Mouse (Mus musculus): Measurements from ENCODE around the gene Hlf. TPM values are rescaled to one million over a fixed set of nuclear protein-coding genes. Genes with fewer than 3 reads are reported as not detected.
A peak's percentile ranks its signal among the peaks of the same experiment; 100 is the strongest.

Hlf gene
- polyA plus RNA-seq, 1 experiment from 2014 or later = 1.9 TPM

DNA sequence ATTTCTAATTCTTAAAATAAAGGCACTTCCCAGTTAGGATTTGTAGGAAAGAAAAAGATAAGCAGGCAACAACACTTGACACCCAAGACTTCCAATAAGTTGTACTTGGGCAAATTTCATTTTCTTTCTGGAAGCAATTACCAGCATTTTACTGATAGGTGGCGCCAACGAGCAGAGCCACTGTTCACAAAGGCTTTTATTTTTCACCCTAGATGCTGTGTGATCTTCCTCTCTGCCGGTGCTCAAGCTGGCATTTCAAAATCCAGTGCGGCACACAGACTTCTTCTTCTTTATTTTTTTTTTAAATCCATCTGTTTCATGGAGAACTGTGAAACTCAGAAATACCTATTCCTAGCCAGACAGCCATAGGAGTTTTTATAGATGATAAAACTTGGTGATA is 73.2 kb downstream of the Hlf start:
- Histone ChIP-seq H3K4me1 (replicated peaks) (no peaks in the 10 kb centered on the region), H3K27ac (no peak overlapping the region), H3K27me3 (ENCODE audit: insufficient read depth, poor library complexity, severe bottlenecking) (no peaks in the 10 kb centered on the region), H3K4me3 (no peak overlapping the region), H3K36me3 (no peaks in the 10 kb centered on the region), H3K9me3 (no peaks in the 10 kb centered on the region)
- DNase-seq (ENCODE audit: low spot score) = peak; percentile 40
- 25% methylated on average over 4 of the region's 4 CpGs for WGBS

DNA sequence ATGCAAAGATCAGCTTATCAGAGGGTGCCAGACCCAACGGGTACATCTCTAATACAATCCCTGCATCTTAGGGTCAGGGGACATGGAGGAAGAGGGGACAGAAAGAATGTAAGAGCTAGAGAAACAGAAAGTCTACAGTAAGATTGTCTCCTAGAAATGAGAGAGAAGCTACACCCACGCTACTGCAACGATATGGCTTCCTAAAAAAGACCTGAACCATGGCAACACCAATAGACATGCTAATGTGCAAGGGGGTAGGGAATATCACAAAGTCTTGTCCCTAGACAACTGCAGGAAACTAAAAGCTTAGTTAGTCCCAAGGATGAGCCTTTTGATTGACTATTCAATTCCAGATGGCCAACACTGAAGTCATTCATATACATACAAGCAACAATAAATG is 76.1 kb downstream of the Hlf start:
- DNase-seq (ENCODE audit: low spot score) = no peak
- Histone ChIP-seq H3K27me3 (ENCODE audit: insufficient read depth, poor library complexity, severe bottlenecking) (no peaks in the 10 kb centered on the region), H3K4me3 (no peak overlapping the region), H3K36me3 (no peaks in the 10 kb centered on the region), H3K27ac (no peak overlapping the region), H3K4me1 (replicated peaks) (no peaks in the 10 kb centered on the region), H3K9me3 (no peaks in the 10 kb centered on the region; the same call in 1 of the 2 replicates)
- WGBS = 82% methylated on average over 3 of the region's 3 CpGs

DNA sequence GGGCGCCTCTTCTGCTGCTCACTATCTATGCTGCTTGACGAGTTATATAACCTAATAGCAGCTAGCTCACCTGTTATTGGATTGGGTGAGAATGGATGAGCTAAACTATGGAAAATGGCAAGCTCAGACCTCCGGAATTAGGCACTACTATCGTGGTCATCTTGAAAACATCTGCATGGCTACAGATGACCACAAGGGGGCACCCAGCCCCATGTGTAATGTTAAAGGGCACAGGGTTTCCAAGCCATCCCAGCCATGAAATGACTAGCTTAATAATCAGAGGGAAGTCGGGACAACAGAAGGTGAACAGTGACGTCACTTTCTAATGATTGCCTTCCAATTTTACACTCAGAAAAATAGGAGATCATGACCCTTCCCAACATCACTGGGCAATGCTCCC is 83.7 kb downstream of the Hlf start:
- Histone ChIP-seq H3K27ac (no peak overlapping the region), H3K9me3 (no peaks in the 10 kb centered on the region; the same call in 1 of the 2 replicates), H3K4me3 (no peak overlapping the region), H3K36me3 (no peaks in the 10 kb centered on the region), H3K4me1 (replicated peaks) (no peaks in the 10 kb centered on the region), H3K27me3 (ENCODE audit: insufficient read depth, poor library complexity, severe bottlenecking) (no peaks in the 10 kb centered on the region)
- DNase-seq (ENCODE audit: low spot score) = peak; percentile 54
- 76% methylated on average over 6 of the region's 6 CpGs for WGBS

DNA sequence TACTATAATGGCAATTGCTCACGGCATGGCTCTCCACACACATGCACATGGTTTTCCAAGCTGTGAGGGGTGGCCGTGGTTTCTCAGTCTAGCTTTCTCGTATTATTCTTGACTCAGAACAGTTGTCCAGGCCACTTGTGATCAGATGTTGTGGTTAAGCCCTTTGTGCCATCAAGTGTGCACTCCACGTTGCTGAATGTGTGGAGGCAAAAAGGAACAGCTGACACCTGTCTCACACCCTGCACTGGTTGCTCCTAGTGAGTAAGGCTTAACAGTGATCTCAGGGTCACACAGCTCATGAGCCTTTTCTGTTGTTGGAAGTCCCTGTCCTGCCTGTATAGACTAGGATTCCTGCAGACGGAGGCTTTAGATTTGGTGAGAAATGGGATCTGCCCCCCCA is 84.6 kb downstream of the Hlf start:
- DNase-seq (ENCODE audit: low spot score) = no peak
- whole genome bisulfite sequencing = 95% methylated on average over 5 of the region's 5 CpGs
- Histone ChIP-seq H3K4me3 (no peak overlapping the region), H3K9me3 (no peaks in the 10 kb centered on the region; the same call in 1 of the 2 replicates), H3K36me3 (no peaks in the 10 kb centered on the region), H3K27me3 (ENCODE audit: insufficient read depth, poor library complexity, severe bottlenecking) (no peaks in the 10 kb centered on the region), H3K27ac (no peak overlapping the region), H3K4me1 (replicated peaks) (no peaks in the 10 kb centered on the region)

DNA sequence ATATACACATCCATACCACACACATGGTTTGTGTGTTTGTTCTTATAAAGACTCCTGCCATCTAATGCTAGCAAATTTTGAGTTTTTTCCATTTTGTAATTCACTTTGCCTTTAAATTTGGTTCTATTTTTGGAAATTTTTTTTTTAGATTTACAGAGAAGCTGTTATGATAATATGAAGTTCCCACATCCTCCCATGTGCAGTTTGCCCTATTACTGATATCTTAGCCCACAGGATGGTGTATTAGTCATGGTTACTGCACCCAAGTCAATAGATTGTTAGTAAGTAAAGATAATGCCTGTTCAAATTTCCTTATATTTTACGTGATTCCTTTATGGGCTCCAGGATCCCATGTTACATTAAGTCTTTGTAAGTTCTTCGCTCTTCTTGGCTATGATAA is 96.1 kb downstream of the Hlf start:
- Histone ChIP-seq H3K27ac (no peak overlapping the region), H3K27me3 (ENCODE audit: insufficient read depth, poor library complexity, severe bottlenecking) (no peaks in the 10 kb centered on the region), H3K9me3 (no peaks in the 10 kb centered on the region), H3K36me3 (no peaks in the 10 kb centered on the region), H3K4me3 (no peak overlapping the region), H3K4me1 (replicated peaks) (no peaks in the 10 kb centered on the region)
- WGBS = 90% methylated on average over 2 of the region's 2 CpGs
- no peak for DNase-seq (ENCODE audit: low spot score)

DNA sequence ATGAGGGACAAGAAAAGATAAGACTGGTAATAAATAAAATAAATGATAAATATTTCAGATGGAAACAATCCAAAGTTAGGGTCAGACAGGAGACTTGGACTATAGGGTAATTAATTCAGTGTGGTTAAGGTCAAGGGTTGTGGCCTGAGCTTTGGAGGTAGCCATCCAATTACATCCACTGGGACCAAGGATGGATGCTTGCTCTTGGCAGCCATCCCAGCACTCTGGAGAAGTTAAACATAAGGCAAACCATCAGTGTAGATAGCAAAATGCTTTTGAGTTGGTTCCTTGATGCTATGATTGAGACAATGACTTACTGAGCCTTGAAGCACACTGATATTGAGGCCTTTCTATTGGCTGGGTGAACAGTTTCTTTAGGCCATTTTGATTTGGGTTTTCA is 97.9 kb downstream of the Hlf start:
- H3K27me3 ChIP-seq (ENCODE audit: insufficient read depth, poor library complexity, severe bottlenecking) = no peaks in the 10 kb centered on the region
- H3K27ac ChIP-seq = no peak overlapping the region
- no peak overlapping the region for H3K4me3 ChIP-seq
- H3K36me3 ChIP-seq = no peaks in the 10 kb centered on the region
- H3K4me1 ChIP-seq (replicated peaks) = no peaks in the 10 kb centered on the region
- no peak for DNase-seq (ENCODE audit: low spot score)
- H3K9me3 ChIP-seq = no peaks in the 10 kb centered on the region

DNA sequence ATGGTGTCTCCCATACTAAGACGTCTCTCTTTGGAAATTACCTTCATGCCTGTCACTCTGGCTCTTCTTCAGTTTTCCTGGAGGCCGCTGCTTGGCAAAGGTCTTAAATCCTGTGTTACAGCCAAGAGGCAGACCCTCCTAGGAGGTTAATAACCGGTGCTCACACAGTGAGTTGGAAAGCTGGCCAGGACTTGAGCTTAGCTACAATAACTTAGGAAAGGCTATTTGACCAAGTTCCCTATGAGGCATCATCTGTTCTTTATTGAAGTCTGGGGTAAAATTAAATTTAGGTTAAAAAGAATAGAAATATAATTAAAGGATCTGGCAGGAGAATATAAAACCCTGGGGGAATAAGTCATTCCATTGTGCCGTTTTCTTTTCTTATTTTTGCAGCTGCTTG is 99.5 kb downstream of the Hlf start:
- Histone ChIP-seq H3K36me3 (no peaks in the 10 kb centered on the region), H3K27ac (no peak overlapping the region), H3K27me3 (ENCODE audit: insufficient read depth, poor library complexity, severe bottlenecking) (no peaks in the 10 kb centered on the region), H3K9me3 (no peaks in the 10 kb centered on the region), H3K4me3 (no peak overlapping the region), H3K4me1 (replicated peaks) (no peaks in the 10 kb centered on the region)
- 80% methylated on average over 4 of the region's 4 CpGs for WGBS
- no peak for DNase-seq (ENCODE audit: low spot score)

DNA sequence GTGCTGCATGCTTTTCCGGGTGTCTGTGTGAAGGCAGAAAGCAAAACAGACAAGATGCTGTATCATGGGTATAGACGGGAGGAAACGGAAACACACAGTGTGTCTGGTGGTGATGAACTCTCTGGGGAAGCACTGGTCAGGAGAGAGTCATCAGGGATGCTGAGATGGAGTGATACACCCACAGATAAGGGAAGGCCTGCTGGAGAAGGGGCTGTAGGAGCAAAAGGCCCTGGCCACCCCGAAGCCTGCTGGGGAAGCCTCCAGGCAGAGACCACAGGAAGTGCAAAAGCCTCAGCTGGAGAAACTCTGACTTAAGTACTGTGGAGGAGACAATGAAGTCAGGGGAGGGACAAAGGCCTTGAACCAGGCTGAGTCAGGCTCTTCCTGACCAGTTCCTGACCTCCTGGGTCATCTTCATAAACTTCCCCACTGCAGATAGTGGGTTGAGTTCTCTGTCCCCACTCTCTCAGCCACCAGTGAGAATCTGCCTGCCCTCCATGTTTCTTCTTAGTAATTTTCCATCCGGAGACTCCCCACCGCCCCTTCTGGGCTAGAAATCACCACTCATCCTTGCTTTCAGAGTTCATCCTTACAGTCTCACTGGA is 104.0 kb downstream of the Hlf start:
- DNase-seq (ENCODE audit: low spot score) = no peak
- H3K4me3 ChIP-seq = no peak overlapping the region
- H3K27ac ChIP-seq = no peak overlapping the region
- H3K9me3 ChIP-seq = no peaks in the 10 kb centered on the region
- H3K36me3 ChIP-seq = no peaks in the 10 kb centered on the region
- 89% methylated on average over 6 of the region's 6 CpGs for WGBS
- H3K27me3 ChIP-seq (ENCODE audit: insufficient read depth, poor library complexity, severe bottlenecking) = no peaks in the 10 kb centered on the region
- H3K4me1 ChIP-seq (replicated peaks) = no peaks in the 10 kb centered on the region

Other genes with a start within 250 kb of the Hlf start
- 15.6 and 19.0 TPM in 2 replicates for gene Gm45716, start 203.2 kb downstream of the Hlf start, polyA plus RNA-seq (2016; fragmentation: Nextera tagmentation; extraction: Ambion mirVana)
- 44.3 and 55.9 TPM in 2 replicates for gene Mmd, start 141.4 kb downstream of the Hlf start, polyA plus RNA-seq (2016; fragmentation: Nextera tagmentation; extraction: Ambion mirVana)
- gene Stxbp4, start 247.2 kb upstream of the Hlf start, polyA plus RNA-seq (2016; fragmentation: Nextera tagmentation; extraction: Ambion mirVana) = 33.8 and 36.1 TPM in 2 replicates
- gene Cox11, start 247.3 kb upstream of the Hlf start, polyA plus RNA-seq (2016; fragmentation: Nextera tagmentation; extraction: Ambion mirVana) = 31.9 and 32.4 TPM in 2 replicates